Mouse (Mus musculus) bone marrow, adult 2 months (tissue): ENCODE measurements around the gene Arntl2. TPM values are rescaled to one million over a fixed set of nuclear protein-coding genes. Genes with fewer than 3 reads are reported as not detected.
A peak's percentile ranks its signal among the peaks of the same experiment; 100 is the strongest.

Experiments used
- H3K27ac ChIP-seq: fragments of 200-500 bp; 2 replicates; pipeline ENCODE4 v1.5.1; 2012; ENCODE audit warnings: low read depth, mild to moderate bottlenecking, control low read depth, inconsistent platforms, low read length; ENCODE audit not compliant: control insufficient read depth, poor library complexity, insufficient read depth
- H3K4me1 ChIP-seq: fragments of 200-500 bp; 2 replicates; pipeline ENCODE4 v1.6.1; 2011; ENCODE audit warnings: low read length; ENCODE audit not compliant: control insufficient read depth, insufficient read depth
- H3K4me3 ChIP-seq: fragments of 200-500 bp; replicated peaks from 2 replicates; pipeline ENCODE3; 2011; ENCODE audit warnings: mild to moderate bottlenecking, low read depth, low read length, control low read depth; ENCODE audit not compliant: control insufficient read depth
- CTCF ChIP-seq: fragments of 200-500 bp; IDR thresholded peaks from 2 replicates; pipeline ENCODE4 v1.5.1; 2011; ENCODE audit warnings: low read length, control low read depth; ENCODE audit not compliant: control insufficient read depth, insufficient read depth
- POLR2A ChIP-seq: fragments of 200-500 bp; IDR thresholded peaks from 2 replicates; pipeline ENCODE4 v1.6.1; 2011; ENCODE audit warnings: low read depth, mild to moderate bottlenecking, control low read depth, low read length, borderline replicate concordance; ENCODE audit not compliant: control insufficient read depth
- WGBS: fragments of 180-500 bp; shearing (Covaris S2); methylation state at CpG from one replicate; pipeline ENCODE4 v1.1.7; 2018; 5-methylcytosine and 5-hydroxymethylcytosine counted together
- polyA plus RNA-seq: library from polyadenylated mRNA; stranded (reverse); fragments of >200 nt; gene quantifications from 2 replicates; pipeline ENCODE4 v1.2.4, GENCODE M21; 2011; ENCODE audit warnings: low replicate concordance; ENCODE audit not compliant: missing spikeins, insufficient read depth, insufficient read length

Arntl2 gene
- polyA plus RNA-seq, 1 experiment: 0.85 TPM

GRCm38 (mm10) chr6:146833485-146834314 lies 37.8 kb downstream of the Arntl2 start:
- Histone ChIP-seq H3K4me3 (no peak overlapping the region), H3K4me1 (no peaks in the 10 kb centered on the region), H3K27ac (no peak overlapping the region)
- TF ChIP-seq CTCF: peak; percentile 59
- no peak for TF ChIP-seq POLR2A
- 66% methylated on average over 6 of the region's 6 CpGs for WGBS

- H3K27ac ChIP-seq: no peak overlapping the region
- TF ChIP-seq CTCF: no peak
- TF ChIP-seq POLR2A: no peak
- H3K4me1 ChIP-seq: no peaks in the 10 kb centered on the region
- 47% methylated on average over 3 of the region's 3 CpGs for WGBS
- H3K4me3 ChIP-seq: no peak overlapping the region
Observed at GRCm38 (mm10) chr6:146834342-146834741, 38.5 kb downstream of the Arntl2 start.

- Histone ChIP-seq H3K27ac (no peak overlapping the region), H3K4me1 (no peaks in the 10 kb centered on the region), H3K4me3 (no peak overlapping the region)
- TF ChIP-seq CTCF: no peak
- no peak for TF ChIP-seq POLR2A
- WGBS: 53% methylated on average over 4 of the region's 4 CpGs
Observed at GRCm38 (mm10) chr6:146835784-146836183, 39.9 kb downstream of the Arntl2 start.

- TF ChIP-seq CTCF (no peak), POLR2A (no peak)
- H3K4me3 ChIP-seq: no peak overlapping the region
- no peak overlapping the region for H3K27ac ChIP-seq
- no peaks in the 10 kb centered on the region for H3K4me1 ChIP-seq
- 64% methylated on average over 7 of the region's 7 CpGs for WGBS
Observed at GRCm38 (mm10) chr6:146837316-146837715, 41.5 kb downstream of the Arntl2 start.

- no peak for TF ChIP-seq CTCF
- no peak for TF ChIP-seq POLR2A
- Histone ChIP-seq H3K27ac (no peak overlapping the region), H3K4me3 (no peak overlapping the region), H3K4me1 (no peaks in the 10 kb centered on the region)
- 77% methylated on average over 5 of the region's 5 CpGs for WGBS
Observed at GRCm38 (mm10) chr6:146838366-146838765, 42.5 kb downstream of the Arntl2 start.

GRCm38 (mm10) chr6:146838863-146839262 lies 43.0 kb downstream of the Arntl2 start:
- H3K4me3 ChIP-seq: no peak overlapping the region
- no peaks in the 10 kb centered on the region for H3K4me1 ChIP-seq
- TF ChIP-seq CTCF: no peak
- TF ChIP-seq POLR2A: no peak
- no peak overlapping the region for H3K27ac ChIP-seq
- WGBS: 87% methylated on average over 4 of the region's 4 CpGs

GRCm38 (mm10) chr6:146844867-146845266 lies 49.0 kb downstream of the Arntl2 start:
- 88% methylated on average over 6 of the region's 6 CpGs for WGBS

GRCm38 (mm10) chr6:146845347-146845746 lies 49.5 kb downstream of the Arntl2 start:
- 71% methylated on average over 5 of the region's 5 CpGs for WGBS
- H3K4me3 ChIP-seq: no peak overlapping the region
- TF ChIP-seq CTCF (no peak), POLR2A (no peak)
- H3K4me1 ChIP-seq: no peaks in the 10 kb centered on the region
- H3K27ac ChIP-seq: no peak overlapping the region

More at GRCm38 (mm10) chr6:146844867-146845266, 49.0 kb downstream of the Arntl2 start:
- no peak overlapping the region for H3K27ac ChIP-seq
- TF ChIP-seq CTCF (no peak), POLR2A (no peak)
- H3K4me1 ChIP-seq: no peaks in the 10 kb centered on the region
- no peak overlapping the region for H3K4me3 ChIP-seq
